Mouse (Mus musculus) liver, embryonic 18 days (tissue): ENCODE measurements around the gene Celf1. TPM values are rescaled to one million over a fixed set of nuclear protein-coding genes. Genes with fewer than 3 reads are reported as not detected.

Source experiments
- polyA plus RNA-seq: library from polyadenylated mRNA; depleted of rRNA; stranded (reverse); fragments of >200 nt; gene quantifications from 2 replicates; pipeline ENCODE4 v1.2.3, GENCODE M21; 2012; rRNA removed

The Celf1 gene
- polyA plus RNA-seq: 28.5 and 32.5 TPM in 2 replicates

DNA sequence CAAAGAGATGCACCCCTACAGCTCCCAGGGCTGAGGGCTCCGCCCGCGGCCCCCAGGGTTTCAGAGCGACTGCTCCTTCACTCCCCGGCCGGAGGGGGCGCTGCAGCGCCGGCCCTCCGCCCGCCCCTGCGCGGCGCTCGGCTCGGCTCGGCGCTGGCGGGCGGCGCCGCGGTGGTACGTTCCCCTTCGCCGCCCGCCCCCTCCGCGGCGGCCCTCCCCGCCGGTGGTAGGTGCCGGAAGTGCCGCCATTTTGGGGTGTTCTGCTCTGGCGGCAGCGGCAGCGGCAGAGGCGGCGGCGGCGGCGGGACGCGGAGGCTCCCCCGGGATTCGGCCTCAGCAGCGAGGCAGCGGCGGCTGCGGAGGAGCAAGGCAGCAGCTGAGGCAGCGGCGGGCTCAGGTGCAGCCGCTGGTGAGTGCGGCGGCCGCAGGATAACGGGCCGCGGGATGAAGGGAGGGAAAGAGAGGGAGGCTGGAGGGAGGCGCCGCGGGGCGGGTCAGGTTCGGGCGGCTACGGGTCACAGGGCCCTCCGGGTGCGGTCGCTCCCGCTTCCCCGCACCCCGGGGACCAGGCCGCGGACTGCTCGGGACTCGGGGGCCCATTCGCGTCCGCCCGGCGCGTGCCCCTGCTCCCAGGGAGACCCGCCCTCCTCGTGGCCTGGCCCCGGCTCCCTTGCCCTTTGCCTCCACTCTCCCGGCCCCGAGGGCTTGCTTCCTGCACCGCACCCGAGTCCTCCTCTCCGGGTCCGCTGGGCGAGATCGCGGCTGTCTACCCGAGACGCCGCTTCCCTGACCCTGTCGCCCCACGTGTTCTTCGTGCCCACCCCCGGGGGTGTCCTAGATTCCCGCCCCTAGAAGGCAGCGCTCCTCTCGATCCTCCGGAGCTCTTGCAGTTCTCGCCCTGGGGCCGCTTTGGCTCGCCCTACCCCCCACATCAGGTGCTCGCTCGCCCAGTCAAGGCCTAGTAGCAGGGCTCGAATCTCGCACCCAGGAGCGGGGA is at the start of gene Celf1:
TSS of gene Celf1 (plus strand) at position 150 of the 997 bp plus-strand sequence.

DNA sequence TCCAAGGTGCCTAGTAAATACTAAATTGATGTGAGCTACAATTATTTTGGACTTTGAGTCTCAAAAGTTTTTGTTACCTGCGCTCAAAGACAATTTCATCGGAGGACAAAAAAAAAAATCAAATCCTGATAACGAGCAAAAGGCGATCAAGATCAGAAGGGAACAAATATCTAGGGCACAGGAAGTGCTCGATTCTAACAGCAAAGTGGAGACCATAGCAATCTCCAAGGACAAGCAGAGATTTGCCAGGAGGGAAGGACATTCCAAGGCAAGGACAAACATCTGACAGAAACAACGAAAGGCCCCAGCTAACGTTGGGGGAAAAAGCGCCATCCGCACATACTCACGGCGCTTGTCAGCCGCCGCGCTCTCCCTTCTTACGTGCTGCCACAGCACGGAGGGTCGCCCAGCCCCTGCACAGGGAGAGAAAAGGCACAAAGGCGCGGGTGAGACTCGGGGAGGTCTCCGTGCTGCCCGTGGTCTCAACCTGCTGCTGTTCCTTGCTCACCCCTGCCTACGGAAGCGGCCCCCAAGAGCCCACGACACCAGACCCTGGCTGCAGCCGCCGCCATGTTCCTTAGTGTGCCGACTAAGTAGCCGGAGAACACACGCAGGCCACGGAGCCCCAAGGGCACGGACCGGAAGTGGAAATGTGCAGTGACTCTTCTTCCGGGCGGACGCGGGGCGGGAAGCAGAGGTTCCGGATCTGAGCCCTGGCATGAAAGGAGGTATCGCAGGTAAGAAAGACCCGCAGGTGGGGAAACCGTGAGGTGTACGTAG is 35.9 kb upstream of the Celf1 start, which contains the start of the genes Kbtbd4 and Ndufs3:
TSS of gene Kbtbd4 (plus strand) at position 665 of the 780 bp plus-strand sequence.
TSS of gene Ndufs3 (minus strand) at position 752 of the 780 bp plus-strand sequence.

DNA sequence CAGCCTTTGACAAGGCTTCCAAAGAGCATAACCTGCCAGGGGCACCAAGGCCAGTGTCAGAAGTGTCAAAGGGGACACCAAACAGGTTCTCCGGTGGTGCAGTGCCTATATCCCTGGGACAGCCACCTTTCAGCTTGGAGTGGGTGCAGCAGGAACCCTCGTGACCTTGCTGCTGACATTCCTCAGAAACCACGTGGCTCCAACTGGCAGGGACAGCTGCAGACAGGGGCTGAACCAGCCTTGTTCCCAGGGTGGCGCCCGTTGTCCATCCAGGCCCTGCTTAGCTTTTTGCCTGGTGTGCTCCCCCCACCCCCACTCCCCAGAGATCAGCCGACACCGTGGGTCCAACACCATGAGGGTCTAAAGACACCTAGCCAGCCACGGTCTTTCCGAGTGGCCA is 95.2 kb downstream of the Celf1 start, which contains the start of gene Rapsn:
TSS of gene Rapsn (plus strand) at position 236 of the 400 bp plus-strand sequence.

DNA sequence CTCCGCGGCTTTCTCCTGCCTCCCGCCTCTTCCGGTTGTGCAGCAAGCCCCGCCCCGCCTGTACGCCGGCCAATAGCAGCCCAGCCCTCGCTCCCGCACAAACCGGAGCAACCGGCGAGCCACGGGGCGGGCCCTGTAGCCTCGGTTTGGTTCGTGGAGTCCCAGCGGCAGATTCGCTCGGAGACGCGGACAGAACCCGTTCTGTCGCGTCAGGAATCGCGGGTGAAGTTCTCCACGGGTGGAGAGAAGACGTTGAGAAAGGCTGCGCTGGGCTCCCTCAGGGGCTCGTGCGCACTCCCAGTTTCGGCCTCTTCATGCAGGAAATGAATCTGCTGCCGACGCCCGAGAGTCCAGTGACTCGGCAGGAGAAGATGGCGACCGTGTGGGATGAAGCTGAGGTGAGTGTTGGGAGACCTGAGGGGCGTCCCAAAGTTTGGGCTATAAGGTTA is 113.8 kb downstream of the Celf1 start, which contains the start of gene Psmc3:
TSS of gene Psmc3 (plus strand) at position 76 of the 449 bp plus-strand sequence.

Other genes starting within 250 kb of the Celf1 start
- gene Fnbp4, start 195.0 kb upstream of the Celf1 start, polyA plus RNA-seq: 22.7 and 28.1 TPM in 2 replicates
- gene Agbl2, start 157.7 kb upstream of the Celf1 start, polyA plus RNA-seq: 0.05 and 0.10 TPM in 2 replicates
- 93.6 and 104 TPM in 2 replicates for gene Mtch2, start 93.2 kb upstream of the Celf1 start, polyA plus RNA-seq
- 0.96 and 1.2 TPM in 2 replicates for gene C1qtnf4, start 54.5 kb upstream of the Celf1 start, polyA plus RNA-seq
- 7.3 and 7.7 TPM in 2 replicates for gene Kbtbd4, start 35.6 kb upstream of the Celf1 start, polyA plus RNA-seq
- 134 and 142 TPM in 2 replicates for gene Ndufs3, start 35.6 kb upstream of the Celf1 start, polyA plus RNA-seq
- 0.53 and 0.76 TPM in 2 replicates for gene Rapsn, start 95.2 kb downstream of the Celf1 start, polyA plus RNA-seq
- gene Psmc3, start 113.6 kb downstream of the Celf1 start, polyA plus RNA-seq: 80.8 and 83.0 TPM in 2 replicates
- 16.2 and 19.2 TPM in 2 replicates for gene Slc39a13, start 130.0 kb downstream of the Celf1 start, polyA plus RNA-seq
- gene Spi1, start 142.0 kb downstream of the Celf1 start, polyA plus RNA-seq: 38.8 and 46.7 TPM in 2 replicates
- 0.06 and 0.14 TPM in 2 replicates for gene Mybpc3, start 177.8 kb downstream of the Celf1 start, polyA plus RNA-seq
- gene Madd, start 243.5 kb downstream of the Celf1 start, polyA plus RNA-seq: 5.3 and 6.3 TPM in 2 replicates